ENCODE assay signal across 28 mouse cellular contexts in genomic region chr11:90595826-90596225, GRCm38 (mm10).
"Had no signal": no experiment of that assay in that cellular context is flagged by ENCODE, and none has a peak within 500 bp of the region (broad histone marks: within the 10 kb centered on the region; RNA-seq: fewer than 3 reads in every experiment).

No protein-coding gene starts in this region.

- H3K4me3 ChIP-seq: embryonic facial prominence, embryonic 12.5 days; embryonic facial prominence, embryonic 13.5 days; embryonic facial prominence, embryonic 15.5 days; erythroblast, embryonic 14.5 days; forebrain, embryonic 10.5 days; forebrain, embryonic 12.5 days; forebrain, embryonic 13.5 days; forebrain, embryonic 15.5 days; gastrocnemius, adult 2 months; heart, adult 2 months had no signal

- H3K9me3 ChIP-seq: embryonic facial prominence, embryonic 12.5 days; embryonic facial prominence, embryonic 13.5 days; embryonic facial prominence, embryonic 15.5 days; forebrain, embryonic 10.5 days; forebrain, embryonic 12.5 days; forebrain, embryonic 13.5 days; forebrain, embryonic 15.5 days had no signal

- ATAC-seq: forebrain, embryonic 13.5 days; forebrain, embryonic 14.5 days; forebrain, embryonic 15.5 days; forebrain, embryonic 16.5 days; forebrain, postnatal 0 days had no signal

- H3K9ac ChIP-seq: embryonic facial prominence, embryonic 12.5 days; embryonic facial prominence, embryonic 13.5 days; embryonic facial prominence, embryonic 15.5 days; forebrain, embryonic 12.5 days; forebrain, embryonic 13.5 days; forebrain, embryonic 15.5 days; forebrain, postnatal 0 days had no signal

- H3K27ac ChIP-seq: embryonic facial prominence, embryonic 12.5 days; embryonic facial prominence, embryonic 13.5 days; embryonic facial prominence, embryonic 15.5 days; forebrain, embryonic 10.5 days; forebrain, embryonic 12.5 days; forebrain, embryonic 13.5 days; forebrain, embryonic 15.5 days; gastrocnemius, adult 2 months; heart, adult 2 months had no signal

- H3K4me1 ChIP-seq: embryonic facial prominence, embryonic 12.5 days; embryonic facial prominence, embryonic 13.5 days; embryonic facial prominence, embryonic 15.5 days; forebrain, embryonic 10.5 days; forebrain, embryonic 12.5 days; forebrain, embryonic 13.5 days; forebrain, embryonic 15.5 days had no signal

- H3K27me3 ChIP-seq: embryonic facial prominence, embryonic 12.5 days; embryonic facial prominence, embryonic 13.5 days; embryonic facial prominence, embryonic 15.5 days; forebrain, embryonic 12.5 days; forebrain, embryonic 13.5 days; forebrain, embryonic 15.5 days had no signal

- DNase-seq: cerebellum, adult 2 months; cerebellum, adult 8-10 months; cerebellum, adult 9-10 months; cerebellum, adult 9-11 months; cerebellum, postnatal 10 days; cerebellum, postnatal 14 days; cerebellum, postnatal 25 days; cerebellum, postnatal 36 days; embryo, embryonic 11 days; forebrain, postnatal 0 days; gastrocnemius, adult 2 months; gastrocnemius, postnatal 10 days; gastrocnemius, postnatal 14 days; gastrocnemius, postnatal 25 days; gastrocnemius, postnatal 36 days; heart, adult 11 months; heart, adult 18-20 months; heart, adult 2 months had no signal

- H3K4me2 ChIP-seq: embryonic facial prominence, embryonic 12.5 days; embryonic facial prominence, embryonic 13.5 days; embryonic facial prominence, embryonic 15.5 days; forebrain, embryonic 12.5 days; forebrain, embryonic 13.5 days; forebrain, embryonic 15.5 days had no signal
